Mouse (Mus musculus): ENCODE measurements around the gene E2f2.

GRCm38 (mm10) chr4:136189912-136190311, 17.7 kb downstream of the E2f2 start:
- no peak for TF ChIP-seq POLR2A (IDR thresholded peaks at IDR 0.05; ENCODE audit: borderline replicate concordance, low read depth, low read length)
- no peak for TF ChIP-seq CTCF (IDR thresholded peaks at IDR 0.05; ENCODE audit: low read depth, low read length)
